Mouse (Mus musculus) urinary bladder, postnatal 4 days (tissue): ENCODE measurements around the gene Nfya.
"Not testable (repeated sequence)": the region's sequence is repeated elsewhere in the genome, so short reads cannot be mapped to it uniquely, and the experiment has no call there.

Source experiments
- DNase-seq, 2 experiments: peaks; one replicate each; pipeline ENCODE4 v3.0.0; 2021 to 2022; ENCODE audit warnings: low spot score in 2 of 2

Nfya gene

GRCm38 (mm10) chr17:48392616-48393015, 17.1 kb downstream of the Nfya start:
- no peak for DNase-seq

GRCm38 (mm10) chr17:48391446-48391845, 18.3 kb downstream of the Nfya start:
- no peak for DNase-seq

- DNase-seq = no peak
These were observed 20.3 kb downstream of the Nfya start for GRCm38 (mm10) chr17:48389442-48389841.

- no peak for DNase-seq
These were observed 21.0 kb downstream of the Nfya start for GRCm38 (mm10) chr17:48388666-48389065.

- DNase-seq = no peak
These were observed 23.8 kb downstream of the Nfya start for GRCm38 (mm10) chr17:48385786-48386461.

- DNase-seq = no peak
These were observed 30.7 kb downstream of the Nfya start for GRCm38 (mm10) chr17:48379050-48379449.

- DNase-seq = no peak
These were observed 33.6 kb downstream of the Nfya start for GRCm38 (mm10) chr17:48376102-48376501.

GRCm38 (mm10) chr17:48372987-48373386, 36.7 kb downstream of the Nfya start:
- DNase-seq = no peak

GRCm38 (mm10) chr17:48371621-48372020, 38.1 kb downstream of the Nfya start:
- DNase-seq = no peak

- no peak for DNase-seq
These were observed 42.9 kb downstream of the Nfya start for GRCm38 (mm10) chr17:48366806-48367205.

- DNase-seq = no peak
These were observed 44.1 kb downstream of the Nfya start for GRCm38 (mm10) chr17:48365511-48366155.

- DNase-seq = no peak
These were observed 46.2 kb downstream of the Nfya start for GRCm38 (mm10) chr17:48363421-48363965.

GRCm38 (mm10) chr17:48362966-48363365, 46.7 kb downstream of the Nfya start:
- DNase-seq = no peak

- DNase-seq = no peak
These were observed 47.4 kb downstream of the Nfya start for GRCm38 (mm10) chr17:48362346-48362745.

- no peak for DNase-seq
These were observed 49.2 kb downstream of the Nfya start for GRCm38 (mm10) chr17:48360462-48360861.

- DNase-seq = no peak
These were observed 50.1 kb downstream of the Nfya start, which contains the start of gene Treml1 for GRCm38 (mm10) chr17:48359616-48360015. Treml1 (plus strand) TSS chr17:48359916.

- no peak for DNase-seq
These were observed 51.8 kb downstream of the Nfya start for GRCm38 (mm10) chr17:48357892-48358291.

- no peak for DNase-seq
These were observed 53.9 kb downstream of the Nfya start for GRCm38 (mm10) chr17:48355822-48356221.

- not testable (repeated sequence) for DNase-seq
These were observed 56.7 kb downstream of the Nfya start for GRCm38 (mm10) chr17:48352976-48353375.

- DNase-seq = no peak
These were observed 59.0 kb downstream of the Nfya start for GRCm38 (mm10) chr17:48350681-48351193.

GRCm38 (mm10) chr17:48347287-48347686, 62.4 kb downstream of the Nfya start:
- no peak for DNase-seq

GRCm38 (mm10) chr17:48346834-48347233, 62.9 kb downstream of the Nfya start:
- no peak for DNase-seq

GRCm38 (mm10) chr17:48346231-48346630, 63.5 kb downstream of the Nfya start, which contains the start of gene Trem2:
Trem2 (plus strand) TSS chr17:48346401.
- no peak for DNase-seq
